Mouse (Mus musculus) megakaryocyte, embryonic 14.5 days (primary cell): ENCODE results near the gene Gm10273. TPM values are rescaled to one million over a fixed set of nuclear protein-coding genes. Genes with fewer than 3 reads are reported as not detected.
A peak's percentile ranks its signal among the peaks of the same experiment; 100 is the strongest.

Experiments used
- H3K27me3 ChIP-seq: replicated peaks from 2 replicates; pipeline ENCODE3; 2012; ENCODE audit warnings: inconsistent platforms
- H3K36me3 ChIP-seq: replicated peaks from 2 replicates; pipeline ENCODE3; 2012; ENCODE audit warnings: low read length, inconsistent platforms, mixed read lengths
- H3K4me1 ChIP-seq: 2 replicates; pipeline ENCODE4 v1.6.1; 2012; ENCODE audit warnings: inconsistent platforms
- H3K4me3 ChIP-seq: replicated peaks from 2 replicates; pipeline ENCODE3; 2012; ENCODE audit warnings: moderate library complexity, mild to moderate bottlenecking, inconsistent platforms
- H3K9me3 ChIP-seq: 2 replicates; pipeline ENCODE4 v1.6.1; 2012; ENCODE audit warnings: inconsistent platforms
- FLI1 ChIP-seq: IDR thresholded peaks from 2 replicates; pipeline ENCODE4 v1.6.1; 2012; ENCODE audit warnings: low read length, inconsistent platforms, mixed read lengths
- GATA1 ChIP-seq: IDR thresholded peaks from 3 replicates; pipeline ENCODE4 v1.6.1; 2012; ENCODE audit warnings: mixed read lengths, low read length, inconsistent platforms, borderline replicate concordance
- polyA plus RNA-seq: library from polyadenylated mRNA; stranded (reverse); fragments of >175 nt; gene quantifications from 2 replicates; pipeline ENCODE4 v1.2.3, GENCODE M21; 2012; ENCODE audit warnings: low replicate concordance; ENCODE audit not compliant: insufficient read depth

Gene Gm10273
- polyA plus RNA-seq, 1 experiment = 0.54 TPM

GRCm38 (mm10) chr10:59425369-59425768, 29.9 kb downstream of the Gm10273 start:
- peaks cover 71% of the 10 kb centered on the region for H3K4me1 ChIP-seq
- H3K4me3 ChIP-seq = peak overlapping the region; percentile 40
- peaks cover 60% of the 10 kb centered on the region for H3K36me3 ChIP-seq
- no peaks in the 10 kb centered on the region for H3K9me3 ChIP-seq
- no peaks in the 10 kb centered on the region for H3K27me3 ChIP-seq
- TF ChIP-seq GATA1 (no peak), FLI1 (no peak)

DNA sequence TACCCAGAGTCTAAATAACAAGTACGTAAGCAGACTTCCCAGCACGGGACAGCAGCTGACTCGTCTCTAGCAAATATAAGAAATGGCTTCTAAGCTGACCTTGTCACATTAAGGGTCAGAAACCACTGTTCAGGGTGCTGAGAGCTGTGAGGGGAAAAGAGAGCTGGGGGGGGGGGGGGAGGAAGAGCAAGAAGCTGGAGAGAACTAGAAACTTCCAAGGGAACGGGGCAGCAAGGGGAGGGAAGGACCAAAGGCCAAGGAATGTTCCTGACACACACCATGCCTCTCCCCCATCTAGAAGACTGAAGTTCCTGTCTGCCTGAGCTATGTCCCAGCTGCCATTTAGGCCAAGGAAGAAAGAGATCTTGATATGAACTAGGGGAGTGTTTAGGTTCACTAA, 30.9 kb downstream of the Gm10273 start:
- peak overlapping the region; percentile 35 for H3K4me3 ChIP-seq
- peaks cover 78% of the 10 kb centered on the region for H3K4me1 ChIP-seq
- no peaks in the 10 kb centered on the region for H3K9me3 ChIP-seq
- H3K27me3 ChIP-seq = no peaks in the 10 kb centered on the region
- no peak for TF ChIP-seq FLI1
- no peak for TF ChIP-seq GATA1
- peaks cover 55% of the 10 kb centered on the region for H3K36me3 ChIP-seq

DNA sequence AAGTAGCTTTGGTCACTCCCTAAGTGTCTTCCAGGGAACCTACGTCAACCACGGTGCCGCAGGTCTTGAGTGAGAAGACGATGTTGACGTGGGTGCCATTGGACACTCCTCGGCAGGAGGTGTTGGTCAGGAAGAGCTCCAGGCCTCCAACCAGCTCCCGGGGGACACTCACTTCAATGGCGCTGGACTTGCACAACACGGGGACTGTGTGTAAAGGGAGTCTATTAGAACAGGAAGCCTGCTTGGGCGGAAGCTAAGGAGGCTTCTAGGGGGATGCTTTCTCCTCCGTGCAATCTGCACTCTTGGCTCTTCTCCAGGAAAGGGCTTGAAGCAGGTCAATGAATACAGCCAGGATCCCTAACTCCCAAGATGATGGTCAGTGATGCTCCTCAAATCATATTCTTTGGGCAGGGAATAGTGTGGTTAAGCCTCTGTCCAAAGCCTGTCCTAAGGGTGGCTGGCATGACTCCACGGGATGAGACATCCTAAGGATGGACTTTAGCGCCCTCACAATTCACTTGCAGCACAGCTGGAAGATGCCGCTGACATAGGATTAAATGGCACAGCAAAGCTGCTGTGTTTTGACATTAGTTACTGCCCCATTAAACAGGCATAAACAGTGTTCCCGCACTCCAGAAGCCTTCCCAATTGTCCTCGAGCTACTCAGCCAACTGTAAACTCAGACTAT, 34.2 kb downstream of the Gm10273 start:
- peaks cover 90% of the 10 kb centered on the region for H3K4me1 ChIP-seq
- no peaks in the 10 kb centered on the region for H3K9me3 ChIP-seq
- peaks cover 28% of the 10 kb centered on the region for H3K36me3 ChIP-seq
- peak overlapping the region; percentile 42 for H3K4me3 ChIP-seq
- TF ChIP-seq FLI1 (no peak), GATA1 (no peak)
- H3K27me3 ChIP-seq = no peaks in the 10 kb centered on the region

GRCm38 (mm10) chr10:59430701-59431218, 35.3 kb downstream of the Gm10273 start:
- Histone ChIP-seq H3K27me3 (no peaks in the 10 kb centered on the region), H3K9me3 (no peaks in the 10 kb centered on the region), H3K4me1 (peaks cover 78% of the 10 kb centered on the region), H3K36me3 (peaks cover 20% of the 10 kb centered on the region), H3K4me3 (peak overlapping the region; percentile 86)
- TF ChIP-seq GATA1 = peak; percentile 96
- no peak for TF ChIP-seq FLI1

DNA sequence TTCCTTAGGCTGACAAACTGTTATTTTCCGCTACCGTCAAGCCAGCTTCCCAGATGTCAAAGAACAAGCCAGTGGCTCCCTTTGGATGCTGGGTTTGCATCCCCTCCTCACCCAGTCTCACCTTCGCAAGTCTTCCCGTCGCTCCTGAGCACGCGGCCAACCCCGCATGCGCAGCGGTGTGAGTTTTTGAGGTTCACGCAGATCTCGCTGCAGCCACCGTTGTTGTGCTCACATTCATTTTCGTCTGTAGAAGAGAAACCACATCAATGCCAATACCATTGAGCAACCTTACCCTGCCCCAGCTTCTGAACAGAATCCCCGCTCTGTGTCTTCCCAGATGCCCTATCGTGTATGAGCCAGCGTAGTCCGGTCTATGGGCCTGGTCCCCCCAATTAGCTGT, 40.3 kb downstream of the Gm10273 start:
- H3K27me3 ChIP-seq = no peaks in the 10 kb centered on the region
- peaks cover 50% of the 10 kb centered on the region for H3K4me1 ChIP-seq
- peaks cover 20% of the 10 kb centered on the region for H3K36me3 ChIP-seq
- no peak overlapping the region for H3K4me3 ChIP-seq
- H3K9me3 ChIP-seq = no peaks in the 10 kb centered on the region
- TF ChIP-seq FLI1 = no peak

DNA sequence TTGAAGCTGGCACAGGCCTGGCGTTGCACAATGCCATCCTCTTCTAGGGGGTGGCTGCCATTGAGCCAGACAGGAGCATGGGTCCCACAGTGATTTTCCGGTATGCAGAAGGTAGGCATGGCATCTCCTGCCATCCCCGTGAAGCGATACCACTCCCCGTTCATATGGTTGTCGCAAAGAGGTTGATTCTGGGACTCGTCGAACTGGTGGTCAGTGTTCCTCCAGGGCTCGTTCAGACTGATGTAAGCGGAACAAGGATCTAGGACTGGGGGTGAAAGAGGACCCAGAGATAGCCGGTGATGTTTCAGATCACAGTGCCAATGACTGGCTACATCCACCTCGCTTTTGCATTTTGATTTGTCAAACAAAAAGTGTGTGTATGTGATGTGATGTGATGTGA, 43.2 kb downstream of the Gm10273 start:
- Histone ChIP-seq H3K36me3 (peaks cover 20% of the 10 kb centered on the region), H3K27me3 (no peaks in the 10 kb centered on the region), H3K9me3 (no peaks in the 10 kb centered on the region), H3K4me1 (peaks cover 44% of the 10 kb centered on the region), H3K4me3 (no peak overlapping the region)
- TF ChIP-seq GATA1 = no peak
- TF ChIP-seq FLI1 = no peak

GRCm38 (mm10) chr10:59439508-59439931, 44.1 kb downstream of the Gm10273 start:
- H3K27me3 ChIP-seq = no peaks in the 10 kb centered on the region
- peaks cover 20% of the 10 kb centered on the region for H3K36me3 ChIP-seq
- H3K9me3 ChIP-seq = no peaks in the 10 kb centered on the region
- TF ChIP-seq FLI1 = no peak
- no peak for TF ChIP-seq GATA1
- H3K4me1 ChIP-seq = peaks cover 50% of the 10 kb centered on the region
- no peak overlapping the region for H3K4me3 ChIP-seq

DNA sequence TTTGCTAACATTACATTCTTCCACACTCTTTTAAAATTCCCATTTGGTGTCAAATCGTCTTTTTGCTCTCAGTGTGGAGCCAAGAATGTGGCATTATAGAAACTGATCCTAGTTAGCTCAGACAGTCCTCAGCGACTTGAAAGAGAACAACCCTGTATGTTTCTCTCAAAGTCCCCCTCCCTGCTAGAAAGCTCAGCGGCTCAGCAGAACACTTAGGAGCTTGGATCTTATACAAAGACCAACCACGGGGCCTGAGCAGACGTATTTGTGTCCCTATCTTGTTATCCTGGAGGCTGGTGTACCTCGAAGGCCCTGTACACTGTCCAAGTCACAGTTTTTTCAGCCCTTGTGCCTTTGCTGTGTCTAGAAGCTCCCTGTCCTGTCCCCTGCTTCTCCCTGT, 44.7 kb downstream of the Gm10273 start:
- Histone ChIP-seq H3K9me3 (no peaks in the 10 kb centered on the region), H3K36me3 (peaks cover 24% of the 10 kb centered on the region), H3K4me1 (peaks cover 56% of the 10 kb centered on the region), H3K27me3 (no peaks in the 10 kb centered on the region), H3K4me3 (no peak overlapping the region)
- TF ChIP-seq GATA1 = no peak
- no peak for TF ChIP-seq FLI1

- Histone ChIP-seq H3K4me1 (peaks cover 70% of the 10 kb centered on the region), H3K4me3 (no peak within 1 kb of the TSS), H3K9me3 (no peaks in the 10 kb centered on the region), H3K27me3 (no peaks in the 10 kb centered on the region), H3K36me3 (peaks cover 33% of the 10 kb centered on the region)
- TF ChIP-seq FLI1 = no peak
- no peak for TF ChIP-seq GATA1
These were observed 46.3 kb downstream of the Gm10273 start, which contains the start of gene Oit3 for GRCm38 (mm10) chr10:59441735-59442134. Gene Oit3 (minus strand): TSS chr10:59441778.

DNA sequence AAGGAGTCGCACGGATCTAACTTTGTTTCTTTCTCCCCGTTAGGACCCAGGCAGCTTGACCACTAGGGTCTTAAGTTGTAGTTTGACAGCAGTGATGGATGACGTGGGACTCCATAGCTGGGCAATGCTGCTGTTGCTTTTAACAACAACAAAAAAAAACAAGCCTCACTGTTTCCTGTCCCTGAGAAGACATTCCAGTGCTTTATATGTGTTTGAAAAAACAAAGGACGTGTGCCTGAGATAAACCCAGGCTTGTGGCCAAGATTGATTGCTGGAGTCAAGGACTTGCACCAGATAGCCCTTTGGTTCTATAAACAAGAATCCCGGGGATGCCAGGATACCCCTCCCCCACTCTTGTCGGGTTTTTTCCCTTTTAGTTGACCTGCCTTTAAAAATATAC, 47.8 kb downstream of the Gm10273 start:
- Histone ChIP-seq H3K4me3 (peak overlapping the region; percentile 48), H3K36me3 (peaks cover 38% of the 10 kb centered on the region), H3K9me3 (no peaks in the 10 kb centered on the region), H3K4me1 (peaks cover 85% of the 10 kb centered on the region), H3K27me3 (no peaks in the 10 kb centered on the region)
- TF ChIP-seq GATA1 (no peak), FLI1 (no peak)
